Mouse (Mus musculus): Measurements from ENCODE around the gene Trim65. TPM values are rescaled to one million over a fixed set of nuclear protein-coding genes. Genes with fewer than 3 reads are reported as not detected.

The Trim65 gene
- total and polyA plus RNA-seq, 2 experiments from 2014 or later = 2.3 to 7.6 TPM

GRCm38 (mm10) chr11:116106963-116107776 is 23.8 kb downstream of the Trim65 start:
- H3K27ac ChIP-seq (ENCODE audit: low read depth, low read length) = no peak overlapping the region
- no peak for DNase-seq (ENCODE audit: low spot score)
- H3K4me3 ChIP-seq (ENCODE audit: low read depth, low read length) = no peak overlapping the region; the same call in 1 of the 2 replicates
- peak; percentile 28 for TF ChIP-seq CTCF (IDR thresholded peaks at IDR 0.05)
- WGBS = 22% methylated on average over 12 of the region's 14 CpGs
- H3K4me1 ChIP-seq (ENCODE audit: insufficient read depth, low read length) = no peaks in the 10 kb centered on the region
- H3K4me2 ChIP-seq (ENCODE audit: low read depth, low read length, poor library complexity, severe bottlenecking) = peak overlapping the region; percentile 66
- H3K9me3 ChIP-seq (ENCODE audit: low read length) = no peaks in the 10 kb centered on the region
- 0 out of 2 replicates have a peak overlapping the region, but pooled peaks have one; percentile 13 for H3K9ac ChIP-seq (replicated peaks; ENCODE audit: low read length, poor library complexity, severe bottlenecking)
- H3K27me3 ChIP-seq (ENCODE audit: insufficient read depth, low read length) = peaks cover 50% of the 10 kb centered on the region
- no peak for ATAC-seq (ENCODE audit: low FRiP score)
- H3K36me3 ChIP-seq (ENCODE audit: insufficient read depth, low read length) = no peaks in the 10 kb centered on the region

- Histone ChIP-seq H3K4me3 (ENCODE audit: low read depth, low read length) (no peak overlapping the region), H3K4me1 (ENCODE audit: insufficient read depth, low read length) (no peaks in the 10 kb centered on the region), H3K9me3 (ENCODE audit: low read length) (no peaks in the 10 kb centered on the region), H3K9ac (replicated peaks; ENCODE audit: low read length, poor library complexity, severe bottlenecking) (0 out of 2 replicates have a peak overlapping the region, but pooled peaks have one; percentile 13), H3K4me2 (ENCODE audit: low read depth, low read length, poor library complexity, severe bottlenecking) (no peak overlapping the region), H3K27ac (ENCODE audit: low read depth, low read length) (no peak overlapping the region), H3K36me3 (ENCODE audit: insufficient read depth, low read length) (no peaks in the 10 kb centered on the region), H3K27me3 (ENCODE audit: insufficient read depth, low read length) (peaks cover 50% of the 10 kb centered on the region)
- ATAC-seq (ENCODE audit: low FRiP score) = no peak
- DNase-seq (ENCODE audit: low spot score) = no peak
- WGBS = 27% methylated on average over 31 of the region's 32 CpGs
- no peak for TF ChIP-seq CTCF (IDR thresholded peaks at IDR 0.05)
Measured at GRCm38 (mm10) chr11:116106154-116106962, 24.6 kb downstream of the Trim65 start.

GRCm38 (mm10) chr11:116105065-116105464 is 25.9 kb downstream of the Trim65 start:
- H3K36me3 ChIP-seq (ENCODE audit: insufficient read depth, low read length) = no peaks in the 10 kb centered on the region
- H3K4me1 ChIP-seq (ENCODE audit: insufficient read depth, low read length) = no peaks in the 10 kb centered on the region
- no peaks in the 10 kb centered on the region for H3K9me3 ChIP-seq (ENCODE audit: low read length)
- no peak for DNase-seq (ENCODE audit: low spot score)
- WGBS = 91% methylated on average over 2 of the region's 2 CpGs
- peaks cover 37% of the 10 kb centered on the region for H3K27me3 ChIP-seq (ENCODE audit: insufficient read depth, low read length)
- no peak overlapping the region for H3K27ac ChIP-seq (ENCODE audit: low read depth, low read length)
- no peak for TF ChIP-seq CTCF (IDR thresholded peaks at IDR 0.05)
- H3K4me2 ChIP-seq (ENCODE audit: low read depth, low read length, poor library complexity, severe bottlenecking) = no peak overlapping the region
- no peak overlapping the region for H3K4me3 ChIP-seq (ENCODE audit: low read depth, low read length)
- H3K9ac ChIP-seq (replicated peaks; ENCODE audit: low read length, poor library complexity, severe bottlenecking) = no peak overlapping the region
- no peak for ATAC-seq (ENCODE audit: low FRiP score)

- H3K9ac ChIP-seq (replicated peaks; ENCODE audit: low read length, poor library complexity, severe bottlenecking) = no peak overlapping the region
Measured at GRCm38 (mm10) chr11:116104006-116104646, 26.8 kb downstream of the Trim65 start.

GRCm38 (mm10) chr11:116103572-116103971 is 27.4 kb downstream of the Trim65 start:
- WGBS = 79% methylated on average over 12 of the region's 12 CpGs
- Histone ChIP-seq H3K27ac (ENCODE audit: low read depth, low read length) (0 out of 2 replicates have a peak overlapping the region, but pooled peaks have one; percentile 26), H3K9me3 (ENCODE audit: low read length) (no peaks in the 10 kb centered on the region), H3K9ac (replicated peaks; ENCODE audit: low read length, poor library complexity, severe bottlenecking) (no peak overlapping the region), H3K36me3 (ENCODE audit: insufficient read depth, low read length) (no peaks in the 10 kb centered on the region), H3K4me1 (ENCODE audit: insufficient read depth, low read length) (no peaks in the 10 kb centered on the region), H3K4me3 (ENCODE audit: low read depth, low read length) (no peak overlapping the region), H3K4me2 (ENCODE audit: low read depth, low read length, poor library complexity, severe bottlenecking) (no peak overlapping the region), H3K27me3 (ENCODE audit: insufficient read depth, low read length) (peaks cover 22% of the 10 kb centered on the region)
- no peak for TF ChIP-seq CTCF (IDR thresholded peaks at IDR 0.05)
- ATAC-seq (ENCODE audit: low FRiP score) = no peak
- DNase-seq (ENCODE audit: low spot score) = no peak

More at GRCm38 (mm10) chr11:116104006-116104646, 26.8 kb downstream of the Trim65 start:
- Histone ChIP-seq H3K9me3 (ENCODE audit: low read length) (no peaks in the 10 kb centered on the region), H3K4me2 (ENCODE audit: low read depth, low read length, poor library complexity, severe bottlenecking) (no peak overlapping the region), H3K4me3 (ENCODE audit: low read depth, low read length) (no peak overlapping the region), H3K27me3 (ENCODE audit: insufficient read depth, low read length) (peaks cover 28% of the 10 kb centered on the region), H3K27ac (ENCODE audit: low read depth, low read length) (0 out of 2 replicates have a peak overlapping the region, but pooled peaks have one; percentile 21), H3K36me3 (ENCODE audit: insufficient read depth, low read length) (no peaks in the 10 kb centered on the region), H3K4me1 (ENCODE audit: insufficient read depth, low read length) (no peaks in the 10 kb centered on the region)
- TF ChIP-seq CTCF (IDR thresholded peaks at IDR 0.05) = no peak
- WGBS = 40% methylated on average over 14 of the region's 14 CpGs
- DNase-seq (ENCODE audit: low spot score) (peak; percentile 23), ATAC-seq (ENCODE audit: low FRiP score) (no peak)

Measured in midbrain, postnatal 0 days (tissue).